Mouse (Mus musculus) forebrain, embryonic 10.5 days (tissue): Measurements from ENCODE around the gene Aes. TPM values are rescaled to one million over a fixed set of nuclear protein-coding genes. Genes with fewer than 3 reads are reported as not detected.

Experiments
- DNase-seq: peaks from one replicate; pipeline ENCODE4 v3.0.0-alpha.2; 2017; ENCODE audit warnings: low spot score; ENCODE audit errors: extremely low spot score
- H3K27ac ChIP-seq: fragments of 300-500 bp; sonication (generic); 2 replicates; pipeline ENCODE4 v1.5.1; 2016; ENCODE audit warnings: mild to moderate bottlenecking
- H3K27me3 ChIP-seq: fragments of 300-500 bp; sonication (generic); 2 replicates; pipeline ENCODE4 v1.6.1; 2016; ENCODE audit warnings: mild to moderate bottlenecking; ENCODE audit not compliant: poor library complexity, severe bottlenecking
- H3K36me3 ChIP-seq: fragments of 300-500 bp; sonication (generic); replicated peaks from 2 replicates; pipeline ENCODE4 v1.6.1; 2016; ENCODE audit warnings: mild to moderate bottlenecking, moderate library complexity
- H3K4me1 ChIP-seq: fragments of 300-500 bp; sonication (generic); 2 replicates; pipeline ENCODE4 v1.6.1; 2016
- H3K4me3 ChIP-seq: fragments of 300-500 bp; sonication (generic); 2 replicates; pipeline ENCODE4 v1.5.1; 2016; ENCODE audit warnings: mild to moderate bottlenecking, moderate library complexity
- H3K9me3 ChIP-seq: fragments of 300-500 bp; sonication (generic); 2 replicates; pipeline ENCODE4 v1.6.1; 2016; ENCODE audit warnings: mild to moderate bottlenecking, moderate library complexity
- WGBS: fragments of 180-500 bp; shearing (Covaris S2); methylation state at CpG from one replicate; pipeline ENCODE4 v1.1.7; 2016; 5-methylcytosine and 5-hydroxymethylcytosine counted together
- polyA plus RNA-seq: library from polyadenylated mRNA; unstranded; fragments of >200 nt; fragmentation: Nextera tagmentation; extraction: Ambion mirVana; gene quantifications from 2 replicates; pipeline ENCODE4 v1.2.1, GENCODE M21; 2016

Gene Aes
- polyA plus RNA-seq, 1 experiment from 2014 or later, result 276 TPM

- Histone ChIP-seq H3K4me3 (peak overlapping the region; percentile 37), H3K27me3 (peaks cover 99% of the 10 kb centered on the region), H3K36me3 (no peaks in the 10 kb centered on the region), H3K27ac (peak overlapping the region; percentile 71), H3K4me1 (peaks cover 64% of the 10 kb centered on the region), H3K9me3 (no peaks in the 10 kb centered on the region)
- no peak for DNase-seq
- 4% methylated on average over 10 of the region's 10 CpGs for WGBS
Observed at GRCm38 (mm10) chr10:81596611-81597010, 37.3 kb downstream of the Aes start.

- H3K27ac ChIP-seq, result peak overlapping the region; percentile 71
- 11% methylated on average over 12 of the region's 12 CpGs for WGBS
- no peaks in the 10 kb centered on the region for H3K9me3 ChIP-seq
- DNase-seq, result peak; percentile 45
- H3K36me3 ChIP-seq, result no peaks in the 10 kb centered on the region
- H3K4me1 ChIP-seq, result peaks cover 71% of the 10 kb centered on the region
- H3K27me3 ChIP-seq, result peaks cover 99% of the 10 kb centered on the region
- H3K4me3 ChIP-seq, result peak overlapping the region; percentile 37
Observed at GRCm38 (mm10) chr10:81597137-81597950, 38.1 kb downstream of the Aes start.

GRCm38 (mm10) chr10:81598342-81598741, 39.1 kb downstream of the Aes start:
- peaks cover 79% of the 10 kb centered on the region for H3K4me1 ChIP-seq

GRCm38 (mm10) chr10:81598871-81599270, 39.6 kb downstream of the Aes start:
- DNase-seq, result no peak
- H3K4me3 ChIP-seq, result no peak overlapping the region
- 67% methylated on average over 6 of the region's 6 CpGs for WGBS
- H3K27me3 ChIP-seq, result peaks cover 88% of the 10 kb centered on the region
- no peaks in the 10 kb centered on the region for H3K9me3 ChIP-seq
- no peak overlapping the region for H3K27ac ChIP-seq
- peaks cover 79% of the 10 kb centered on the region for H3K4me1 ChIP-seq
- no peaks in the 10 kb centered on the region for H3K36me3 ChIP-seq

More at GRCm38 (mm10) chr10:81598342-81598741, 39.1 kb downstream of the Aes start:
- no peak for DNase-seq
- Histone ChIP-seq H3K27me3 (peaks cover 92% of the 10 kb centered on the region), H3K4me3 (no peak overlapping the region), H3K27ac (no peak overlapping the region), H3K36me3 (no peaks in the 10 kb centered on the region), H3K9me3 (no peaks in the 10 kb centered on the region)
- WGBS, result 55% methylated on average over 3 of the region's 3 CpGs

GRCm38 (mm10) chr10:81599630-81600029, 40.3 kb downstream of the Aes start:
- Histone ChIP-seq H3K4me1 (peaks cover 81% of the 10 kb centered on the region), H3K4me3 (no peak overlapping the region), H3K27me3 (peaks cover 88% of the 10 kb centered on the region), H3K36me3 (no peaks in the 10 kb centered on the region), H3K27ac (no peak overlapping the region), H3K9me3 (no peaks in the 10 kb centered on the region)
- DNase-seq, result no peak
- 78% methylated on average over 5 of the region's 5 CpGs for WGBS

GRCm38 (mm10) chr10:81600096-81600495, 40.8 kb downstream of the Aes start:
- DNase-seq, result no peak
- Histone ChIP-seq H3K4me1 (peaks cover 84% of the 10 kb centered on the region), H3K36me3 (no peaks in the 10 kb centered on the region), H3K27me3 (peaks cover 85% of the 10 kb centered on the region), H3K4me3 (no peak overlapping the region), H3K9me3 (no peaks in the 10 kb centered on the region), H3K27ac (no peak overlapping the region)
- 52% methylated on average over 10 of the region's 10 CpGs for WGBS

- no peaks in the 10 kb centered on the region for H3K9me3 ChIP-seq
- DNase-seq, result peak; percentile 98
- peaks cover 84% of the 10 kb centered on the region for H3K4me1 ChIP-seq
- H3K4me3 ChIP-seq, result peak within 1 kb of the TSS; percentile 44
- no peaks in the 10 kb centered on the region for H3K36me3 ChIP-seq
- WGBS, result under 1% methylated on average over 28 of the region's 28 CpGs
- H3K27me3 ChIP-seq, result peaks cover 78% of the 10 kb centered on the region
- peak within 1 kb of the TSS; percentile 56 for H3K27ac ChIP-seq
Observed at GRCm38 (mm10) chr10:81600738-81601203, 41.5 kb downstream of the Aes start, which contains the start of gene Tle6. Tle6 (minus strand) TSS chr10:81601073.

- Histone ChIP-seq H3K27me3 (peaks cover 72% of the 10 kb centered on the region), H3K4me3 (peak overlapping the region; percentile 44; the same call in 1 of the 2 replicates), H3K4me1 (peaks cover 81% of the 10 kb centered on the region), H3K27ac (0 out of 2 replicates have a peak overlapping the region, but pooled peaks have one; percentile 20), H3K36me3 (no peaks in the 10 kb centered on the region), H3K9me3 (no peaks in the 10 kb centered on the region)
- no peak for DNase-seq
- WGBS, result 18% methylated on average over 7 of the region's 7 CpGs
Observed at GRCm38 (mm10) chr10:81601396-81601905, 42.2 kb downstream of the Aes start.

GRCm38 (mm10) chr10:81602741-81603151, 43.5 kb downstream of the Aes start:
- no peaks in the 10 kb centered on the region for H3K9me3 ChIP-seq
- no peak overlapping the region for H3K4me3 ChIP-seq
- DNase-seq, result no peak
- 26% methylated on average over 4 of the region's 4 CpGs for WGBS
- H3K4me1 ChIP-seq, result peaks cover 74% of the 10 kb centered on the region
- H3K27me3 ChIP-seq, result peaks cover 59% of the 10 kb centered on the region
- H3K27ac ChIP-seq, result no peak overlapping the region
- H3K36me3 ChIP-seq, result peaks cover under 1% of the 10 kb centered on the region; the same call in 1 of the 2 replicates

GRCm38 (mm10) chr10:81604019-81604967, 45.0 kb downstream of the Aes start:
- H3K36me3 ChIP-seq, result peaks cover 10% of the 10 kb centered on the region
- no peaks in the 10 kb centered on the region for H3K9me3 ChIP-seq
- peaks cover 60% of the 10 kb centered on the region for H3K4me1 ChIP-seq
- 82% methylated on average over 12 of the region's 12 CpGs for WGBS
- peaks cover 43% of the 10 kb centered on the region for H3K27me3 ChIP-seq
- peak overlapping the region; percentile 67; the same call in 1 of the 2 replicates for H3K4me3 ChIP-seq
- H3K27ac ChIP-seq, result peak overlapping the region; percentile 82; the same call in 1 of the 2 replicates
- DNase-seq, result no peak

- H3K4me3 ChIP-seq, result peak overlapping the region; percentile 67
- WGBS, result 21% methylated on average over 29 of the region's 29 CpGs
- H3K27me3 ChIP-seq, result peaks cover 35% of the 10 kb centered on the region
- H3K4me1 ChIP-seq, result peaks cover 53% of the 10 kb centered on the region
- H3K27ac ChIP-seq, result peak overlapping the region; percentile 82
- peak; percentile 83 for DNase-seq
- H3K36me3 ChIP-seq, result peaks cover 12% of the 10 kb centered on the region
- H3K9me3 ChIP-seq, result no peaks in the 10 kb centered on the region
Observed at GRCm38 (mm10) chr10:81604968-81605665, 45.8 kb downstream of the Aes start.

- Histone ChIP-seq H3K36me3 (peaks cover 12% of the 10 kb centered on the region), H3K27me3 (peaks cover 30% of the 10 kb centered on the region), H3K4me1 (peaks cover 48% of the 10 kb centered on the region), H3K4me3 (peak overlapping the region; percentile 67), H3K27ac (peak overlapping the region; percentile 82), H3K9me3 (no peaks in the 10 kb centered on the region; the same call in 1 of the 2 replicates)
- no peak for DNase-seq
- 4% methylated on average over 14 of the region's 14 CpGs for WGBS
Observed at GRCm38 (mm10) chr10:81605666-81605973, 46.3 kb downstream of the Aes start.
